Mouse (Mus musculus): ENCODE data around the gene A230072I06Rik. TPM values are rescaled to one million over a fixed set of nuclear protein-coding genes. Genes with fewer than 3 reads are reported as not detected.

Gene A230072I06Rik
- polyA plus RNA-seq, 1 experiment, result not detected

DNA sequence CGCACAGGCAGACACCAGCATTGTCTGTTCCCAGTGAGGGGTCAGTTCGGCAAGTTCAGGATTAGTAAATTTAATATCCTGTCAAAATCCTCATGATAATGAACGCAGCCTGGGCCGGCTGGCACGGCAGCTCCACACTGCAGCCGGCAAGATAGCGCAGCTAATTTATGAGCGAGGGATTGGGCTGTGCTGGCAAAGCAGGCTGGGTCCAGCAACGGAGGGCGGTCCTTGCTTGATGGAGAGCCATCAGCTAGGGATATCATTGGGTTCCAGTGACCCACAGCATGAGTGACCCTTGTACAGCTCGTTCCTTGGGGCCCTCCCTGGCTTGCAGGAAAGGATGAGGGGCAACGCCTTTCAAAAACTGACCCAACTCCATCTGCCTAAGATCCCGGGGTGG, 48.6 kb downstream of the A230072I06Rik start:
- Histone ChIP-seq H3K9ac (ENCODE audit: low read depth, poor library complexity, severe bottlenecking) (no peak overlapping the region), H3K36me3 (ENCODE audit: control insufficient read depth, insufficient read depth, low read length, poor library complexity, severe bottlenecking) (no peaks in the 10 kb centered on the region), H3K4me3 (ENCODE audit: low read depth, low read length) (no peak overlapping the region), H3K9me3 (replicated peaks; ENCODE audit: control insufficient read depth, insufficient read depth, low read length, poor library complexity, severe bottlenecking) (no peaks in the 10 kb centered on the region), H3K27ac (ENCODE audit: insufficient read depth, low read length) (no peak overlapping the region), H3K4me1 (ENCODE audit: control insufficient read depth, insufficient read depth, low read length) (no peaks in the 10 kb centered on the region), H3K27me3 (ENCODE audit: control insufficient read depth, insufficient read depth, low read length, poor library complexity, severe bottlenecking) (no peaks in the 10 kb centered on the region)
- TF ChIP-seq POLR2A (IDR thresholded peaks at IDR 0.05; ENCODE audit: insufficient read depth, low read length), result no peak
- no peak for TF ChIP-seq EP300 (IDR thresholded peaks at IDR 0.05; ENCODE audit: insufficient read depth, low read depth, low read length)
- TF ChIP-seq CTCF (IDR thresholded peaks at IDR 0.05; ENCODE audit: low read depth, low read length), result no peak

DNA sequence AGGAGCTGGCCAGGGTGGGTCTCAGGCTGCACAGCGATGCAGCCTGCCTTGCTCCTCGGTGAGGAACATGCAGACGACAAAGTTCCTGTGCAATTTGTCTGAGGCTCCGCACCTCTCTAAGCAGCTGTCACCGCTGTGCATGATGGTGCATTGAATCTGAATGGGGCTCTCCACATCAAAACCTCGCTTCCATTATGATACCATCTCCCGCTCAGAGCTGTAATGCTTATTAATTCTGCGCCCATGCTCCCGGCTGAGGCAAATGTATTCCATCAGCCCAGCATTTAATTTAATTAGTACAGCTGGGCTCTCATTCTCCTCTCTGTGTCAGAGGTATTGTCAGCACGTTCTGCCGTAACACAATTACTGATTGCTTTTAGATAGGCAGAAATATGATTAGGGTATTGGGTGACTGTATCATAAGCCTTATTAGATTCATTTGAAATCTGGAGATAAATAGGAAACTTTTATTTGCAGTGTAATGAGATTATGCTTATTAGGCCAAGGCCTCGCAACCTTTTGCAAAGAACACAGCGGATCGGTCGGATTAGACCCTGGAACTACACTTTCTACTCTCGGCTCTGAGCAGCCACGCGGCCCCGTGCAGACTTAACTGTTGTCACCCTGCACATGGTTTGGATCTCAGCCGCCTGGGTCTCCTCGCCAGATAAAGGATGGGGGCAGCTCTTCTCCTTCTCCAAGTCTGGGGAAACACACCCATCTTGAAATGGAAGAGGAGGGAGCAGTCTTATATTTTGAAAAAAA, 49.3 kb downstream of the A230072I06Rik start:
- no peak overlapping the region for H3K27ac ChIP-seq (ENCODE audit: insufficient read depth, low read length)
- TF ChIP-seq POLR2A (IDR thresholded peaks at IDR 0.05; ENCODE audit: insufficient read depth, low read length) (no peak), EP300 (IDR thresholded peaks at IDR 0.05; ENCODE audit: insufficient read depth, low read depth, low read length) (no peak), CTCF (IDR thresholded peaks at IDR 0.05; ENCODE audit: low read depth, low read length) (no peak)
- H3K4me3 ChIP-seq (ENCODE audit: low read depth, low read length), result no peak overlapping the region
- no peak overlapping the region for H3K9ac ChIP-seq (ENCODE audit: low read depth, poor library complexity, severe bottlenecking)
- no peaks in the 10 kb centered on the region for H3K36me3 ChIP-seq (ENCODE audit: control insufficient read depth, insufficient read depth, low read length, poor library complexity, severe bottlenecking)
- no peaks in the 10 kb centered on the region for H3K27me3 ChIP-seq (ENCODE audit: control insufficient read depth, insufficient read depth, low read length, poor library complexity, severe bottlenecking)
- no peaks in the 10 kb centered on the region for H3K4me1 ChIP-seq (ENCODE audit: control insufficient read depth, insufficient read depth, low read length)
- H3K9me3 ChIP-seq (replicated peaks; ENCODE audit: control insufficient read depth, insufficient read depth, low read length, poor library complexity, severe bottlenecking), result no peaks in the 10 kb centered on the region

DNA sequence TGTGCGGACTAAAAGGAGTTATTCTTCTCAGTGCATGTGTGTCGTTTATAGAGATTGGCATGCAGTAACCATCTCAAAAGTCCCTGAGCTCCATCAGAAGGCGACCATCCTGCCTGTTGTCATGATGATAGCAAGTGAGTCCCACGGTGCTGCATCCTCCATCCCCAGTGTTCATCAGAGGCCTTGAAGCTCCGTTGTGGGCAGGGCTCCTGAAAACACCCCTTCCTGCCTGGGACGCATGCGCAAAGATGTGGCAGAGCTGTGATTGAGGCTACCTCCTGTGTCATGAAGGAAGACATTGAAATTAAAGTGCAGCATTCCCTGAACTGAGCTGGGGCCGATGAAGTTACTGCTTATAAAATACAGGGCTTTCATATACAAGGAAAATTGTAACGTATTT, 49.9 kb downstream of the A230072I06Rik start:
- Histone ChIP-seq H3K27ac (ENCODE audit: insufficient read depth, low read length) (no peak overlapping the region), H3K9ac (ENCODE audit: low read depth, poor library complexity, severe bottlenecking) (no peak overlapping the region), H3K4me3 (ENCODE audit: low read depth, low read length) (no peak overlapping the region), H3K36me3 (ENCODE audit: control insufficient read depth, insufficient read depth, low read length, poor library complexity, severe bottlenecking) (no peaks in the 10 kb centered on the region), H3K27me3 (ENCODE audit: control insufficient read depth, insufficient read depth, low read length, poor library complexity, severe bottlenecking) (no peaks in the 10 kb centered on the region), H3K4me1 (ENCODE audit: control insufficient read depth, insufficient read depth, low read length) (no peaks in the 10 kb centered on the region), H3K9me3 (replicated peaks; ENCODE audit: control insufficient read depth, insufficient read depth, low read length, poor library complexity, severe bottlenecking) (no peaks in the 10 kb centered on the region)
- TF ChIP-seq EP300 (IDR thresholded peaks at IDR 0.05; ENCODE audit: insufficient read depth, low read depth, low read length) (no peak), CTCF (IDR thresholded peaks at IDR 0.05; ENCODE audit: low read depth, low read length) (no peak), POLR2A (IDR thresholded peaks at IDR 0.05; ENCODE audit: insufficient read depth, low read length) (no peak)

DNA sequence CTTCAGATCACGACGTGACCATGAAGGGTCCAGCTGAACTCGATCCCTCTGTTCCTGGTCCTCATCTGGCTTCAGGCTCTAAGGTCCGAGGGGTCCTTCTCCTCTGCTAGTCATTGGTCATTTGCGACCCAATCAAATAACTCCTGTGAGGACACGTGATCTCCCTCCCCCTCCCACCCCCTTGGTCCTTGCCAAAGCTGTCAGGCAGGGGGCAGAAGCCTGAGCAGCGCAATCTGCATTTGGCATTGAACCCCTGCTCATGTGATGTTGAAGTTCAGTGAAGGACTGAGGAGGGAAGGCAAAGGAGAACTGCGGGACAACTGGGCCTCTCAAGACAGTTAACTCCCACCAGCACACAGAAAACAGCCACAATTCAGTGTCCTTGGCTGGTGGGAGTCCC, 51.4 kb downstream of the A230072I06Rik start:
- TF ChIP-seq EP300 (IDR thresholded peaks at IDR 0.05; ENCODE audit: insufficient read depth, low read depth, low read length) (no peak), CTCF (IDR thresholded peaks at IDR 0.05; ENCODE audit: low read depth, low read length) (no peak)
- Histone ChIP-seq H3K27ac (ENCODE audit: insufficient read depth, low read length) (no peak overlapping the region), H3K9me3 (replicated peaks; ENCODE audit: control insufficient read depth, insufficient read depth, low read length, poor library complexity, severe bottlenecking) (no peaks in the 10 kb centered on the region), H3K9ac (ENCODE audit: low read depth, poor library complexity, severe bottlenecking) (no peak overlapping the region), H3K4me3 (ENCODE audit: low read depth, low read length) (no peak overlapping the region), H3K4me1 (ENCODE audit: control insufficient read depth, insufficient read depth, low read length) (no peaks in the 10 kb centered on the region), H3K27me3 (ENCODE audit: control insufficient read depth, insufficient read depth, low read length, poor library complexity, severe bottlenecking) (no peaks in the 10 kb centered on the region), H3K36me3 (ENCODE audit: control insufficient read depth, insufficient read depth, low read length, poor library complexity, severe bottlenecking) (no peaks in the 10 kb centered on the region)

Other genes starting within 250 kb of the A230072I06Rik start
- 0.37 and 0.50 TPM in 2 replicates for gene Sox1, start 116.5 kb downstream of the A230072I06Rik start, polyA plus RNA-seq (2011; ENCODE audit: insufficient read depth, insufficient read length, low read depth, missing spikeins)